Mouse (Mus musculus): ENCODE results near the gene Dst.

Dst gene

GRCm38 (mm10) chr1:34020599-34020998 lies 112.6 kb downstream of the Dst start:
- DNase-seq (ENCODE audit: extremely low spot score, low read depth, low spot score) = no peak

GRCm38 (mm10) chr1:34021574-34021973 lies 113.5 kb downstream of the Dst start:
- no peak for DNase-seq (ENCODE audit: extremely low spot score, low read depth, low spot score)

GRCm38 (mm10) chr1:34023154-34023553 lies 115.1 kb downstream of the Dst start:
- no peak for DNase-seq (ENCODE audit: extremely low spot score, low read depth, low spot score)

- no peak for DNase-seq (ENCODE audit: extremely low spot score, low read depth, low spot score)
Observed at GRCm38 (mm10) chr1:34025879-34026278, 117.9 kb downstream of the Dst start.

- no peak for DNase-seq (ENCODE audit: extremely low spot score, low read depth, low spot score)
Observed at GRCm38 (mm10) chr1:34028722-34029121, 120.7 kb downstream of the Dst start.

GRCm38 (mm10) chr1:34030330-34031021 lies 122.5 kb downstream of the Dst start:
- DNase-seq (ENCODE audit: extremely low spot score, low read depth, low spot score) = no peak

GRCm38 (mm10) chr1:34033052-34033451 lies 125.0 kb downstream of the Dst start:
- DNase-seq (ENCODE audit: extremely low spot score, low read depth, low spot score) = no peak

- DNase-seq (ENCODE audit: extremely low spot score, low read depth, low spot score) = no peak
Observed at GRCm38 (mm10) chr1:34033478-34033877, 125.5 kb downstream of the Dst start.

GRCm38 (mm10) chr1:34033958-34034357 lies 125.9 kb downstream of the Dst start:
- DNase-seq (ENCODE audit: extremely low spot score, low read depth, low spot score) = no peak

GRCm38 (mm10) chr1:34036111-34036510 lies 128.1 kb downstream of the Dst start:
- no peak for DNase-seq (ENCODE audit: extremely low spot score, low read depth, low spot score)

- DNase-seq (ENCODE audit: extremely low spot score, low read depth, low spot score) = no peak
Observed at GRCm38 (mm10) chr1:34038571-34038970, 130.5 kb downstream of the Dst start.

- DNase-seq (ENCODE audit: extremely low spot score, low read depth, low spot score) = no peak
Observed at GRCm38 (mm10) chr1:34040049-34040448, 132.0 kb downstream of the Dst start.

GRCm38 (mm10) chr1:34040901-34041721 lies 133.1 kb downstream of the Dst start:
- DNase-seq (ENCODE audit: extremely low spot score, low read depth, low spot score) = no peak

- DNase-seq (ENCODE audit: extremely low spot score, low read depth, low spot score) = no peak
Observed at GRCm38 (mm10) chr1:34042299-34042698, 134.3 kb downstream of the Dst start.

- DNase-seq (ENCODE audit: extremely low spot score, low read depth, low spot score) = no peak
Observed at GRCm38 (mm10) chr1:34043327-34043726, 135.3 kb downstream of the Dst start.

- DNase-seq (ENCODE audit: extremely low spot score, low read depth, low spot score) = no peak
Observed at GRCm38 (mm10) chr1:34043836-34044550, 136.0 kb downstream of the Dst start.

GRCm38 (mm10) chr1:34044675-34045074 lies 136.7 kb downstream of the Dst start:
- DNase-seq (ENCODE audit: extremely low spot score, low read depth, low spot score) = no peak

- no peak for DNase-seq (ENCODE audit: extremely low spot score, low read depth, low spot score)
Observed at GRCm38 (mm10) chr1:34047285-34047684, 139.3 kb downstream of the Dst start.

GRCm38 (mm10) chr1:34051251-34051650 lies 143.2 kb downstream of the Dst start:
- DNase-seq (ENCODE audit: extremely low spot score, low read depth, low spot score) = no peak

GRCm38 (mm10) chr1:34052422-34052821 lies 144.4 kb downstream of the Dst start:
- no peak for DNase-seq (ENCODE audit: extremely low spot score, low read depth, low spot score)

GRCm38 (mm10) chr1:34054970-34055369 lies 146.9 kb downstream of the Dst start:
- DNase-seq (ENCODE audit: extremely low spot score, low read depth, low spot score) = no peak

GRCm38 (mm10) chr1:34056658-34057057 lies 148.6 kb downstream of the Dst start:
- no peak for DNase-seq (ENCODE audit: extremely low spot score, low read depth, low spot score)

Data from hindlimb bud, embryonic 11.5 days (tissue).